Mouse (Mus musculus) olfactory bulb, adult 2 months (tissue): ENCODE data around the gene Drosha.

Experiments
- CTCF ChIP-seq: fragments of 200-500 bp; IDR thresholded peaks from 2 replicates; pipeline ENCODE4 v1.5.1; 2012; ENCODE audit warnings: low read depth, mild to moderate bottlenecking, low read length, moderate library complexity; ENCODE audit not compliant: insufficient read depth
- POLR2A ChIP-seq: fragments of 200-500 bp; IDR thresholded peaks from 2 replicates; pipeline ENCODE4 v1.6.1; 2012; ENCODE audit warnings: mild to moderate bottlenecking, low read depth, low read length, moderate library complexity; ENCODE audit not compliant: insufficient read depth

DNA sequence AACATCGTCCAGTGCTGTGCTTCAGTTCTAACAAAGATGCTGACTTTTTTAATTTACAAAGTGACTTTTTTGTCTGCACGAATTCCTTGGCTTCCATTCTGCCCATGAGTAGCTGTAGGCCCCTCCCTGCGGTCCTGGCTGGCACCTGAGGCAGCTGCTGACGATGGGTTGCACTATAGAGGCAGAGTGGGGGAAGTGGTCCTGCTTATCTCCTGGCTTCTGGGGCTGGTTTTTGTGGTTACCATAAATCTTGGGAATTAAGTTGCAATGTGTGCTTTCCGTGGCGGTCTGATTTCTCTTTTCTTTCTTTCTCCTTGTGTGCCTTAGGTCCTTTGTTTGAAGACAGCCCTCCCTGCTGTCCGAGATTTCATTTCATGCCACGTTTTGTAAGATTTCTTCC, 42.7 kb downstream of the Drosha start:
- no peak for TF ChIP-seq CTCF
- TF ChIP-seq POLR2A, result no peak
